Mouse (Mus musculus): ENCODE data around the gene Man2b2.

Gene Man2b2

GRCm38 (mm10) chr5:36835933-36836332, 5.5 kb upstream of the Man2b2 start:
- peak; percentile 46 for DNase-seq (ENCODE audit: low read depth, low spot score)

- no peak for DNase-seq (ENCODE audit: low read depth, low spot score)
Measured at GRCm38 (mm10) chr5:36831272-36831671, 819 bp upstream of the Man2b2 start.

GRCm38 (mm10) chr5:36829098-36829497, 1.4 kb downstream of the Man2b2 start:
- no peak for DNase-seq (ENCODE audit: low read depth, low spot score)

GRCm38 (mm10) chr5:36822907-36823306, 7.5 kb downstream of the Man2b2 start:
- no peak for DNase-seq (ENCODE audit: low read depth, low spot score)

GRCm38 (mm10) chr5:36820142-36820541, 10.3 kb downstream of the Man2b2 start:
- DNase-seq (ENCODE audit: low read depth, low spot score) = no peak

GRCm38 (mm10) chr5:36819742-36820141, 10.7 kb downstream of the Man2b2 start:
- no peak for DNase-seq (ENCODE audit: low read depth, low spot score)

GRCm38 (mm10) chr5:36817738-36818137, 12.7 kb downstream of the Man2b2 start:
- DNase-seq (ENCODE audit: low read depth, low spot score) = no peak

- no peak for DNase-seq (ENCODE audit: low read depth, low spot score)
Measured at GRCm38 (mm10) chr5:36814554-36814953, 15.9 kb downstream of the Man2b2 start.

- peak; percentile 10 for DNase-seq (ENCODE audit: low read depth, low spot score)
Measured at GRCm38 (mm10) chr5:36811413-36811812, 19.0 kb downstream of the Man2b2 start.

- no peak for DNase-seq (ENCODE audit: low read depth, low spot score)
Measured at GRCm38 (mm10) chr5:36810634-36811033, 19.8 kb downstream of the Man2b2 start.

- DNase-seq (ENCODE audit: low read depth, low spot score) = no peak
Measured at GRCm38 (mm10) chr5:36809123-36809522, 21.3 kb downstream of the Man2b2 start.

- DNase-seq (ENCODE audit: low read depth, low spot score) = no peak
Measured at GRCm38 (mm10) chr5:36807106-36807505, 23.3 kb downstream of the Man2b2 start.

GRCm38 (mm10) chr5:36797291-36797690, 33.2 kb downstream of the Man2b2 start:
- no peak for DNase-seq (ENCODE audit: low read depth, low spot score)

GRCm38 (mm10) chr5:36796296-36797014, 34.0 kb downstream of the Man2b2 start, which contains the start of gene Mrfap1:
Gene Mrfap1 (minus strand): TSS chr5:36796772.
- DNase-seq (ENCODE audit: low read depth, low spot score) = peak; percentile 85

GRCm38 (mm10) chr5:36795647-36796295, 34.7 kb downstream of the Man2b2 start:
- DNase-seq (ENCODE audit: low read depth, low spot score) = peak; percentile 12

- DNase-seq (ENCODE audit: low read depth, low spot score) = no peak
Measured at GRCm38 (mm10) chr5:36791861-36792260, 38.6 kb downstream of the Man2b2 start.

- no peak for DNase-seq (ENCODE audit: low read depth, low spot score)
Measured at GRCm38 (mm10) chr5:36786052-36786451, 44.4 kb downstream of the Man2b2 start.

- DNase-seq (ENCODE audit: low read depth, low spot score) = no peak
Measured at GRCm38 (mm10) chr5:36779512-36779911, 50.9 kb downstream of the Man2b2 start.

GRCm38 (mm10) chr5:36778901-36779300, 51.6 kb downstream of the Man2b2 start:
- DNase-seq (ENCODE audit: low read depth, low spot score) = no peak

- no peak for DNase-seq (ENCODE audit: low read depth, low spot score)
Measured at GRCm38 (mm10) chr5:36777186-36777585, 53.3 kb downstream of the Man2b2 start.

- DNase-seq (ENCODE audit: low read depth, low spot score) = no peak
Measured at GRCm38 (mm10) chr5:36776021-36776575, 54.4 kb downstream of the Man2b2 start.

- DNase-seq (ENCODE audit: low read depth, low spot score) = no peak
Measured at GRCm38 (mm10) chr5:36775317-36775716, 55.1 kb downstream of the Man2b2 start.

- DNase-seq (ENCODE audit: low read depth, low spot score) = no peak
Measured at GRCm38 (mm10) chr5:36772586-36772985, 57.9 kb downstream of the Man2b2 start.
